Mouse (Mus musculus) spleen, adult 2 months (tissue): ENCODE measurements around the gene Gpr142.

ENCODE experiments used
- CTCF ChIP-seq: fragments of 200-500 bp; IDR thresholded peaks from 2 replicates; pipeline ENCODE4 v1.5.1; 2011; ENCODE audit warnings: mild to moderate bottlenecking, inconsistent platforms; ENCODE audit not compliant: insufficient read depth, insufficient read length, insufficient replicate concordance; ENCODE audit errors: extremely low read depth
- POLR2A ChIP-seq: fragments of 200-500 bp; IDR thresholded peaks from 2 replicates; pipeline ENCODE4 v1.6.1; 2011; ENCODE audit warnings: low read depth, low read length, inconsistent platforms

DNA sequence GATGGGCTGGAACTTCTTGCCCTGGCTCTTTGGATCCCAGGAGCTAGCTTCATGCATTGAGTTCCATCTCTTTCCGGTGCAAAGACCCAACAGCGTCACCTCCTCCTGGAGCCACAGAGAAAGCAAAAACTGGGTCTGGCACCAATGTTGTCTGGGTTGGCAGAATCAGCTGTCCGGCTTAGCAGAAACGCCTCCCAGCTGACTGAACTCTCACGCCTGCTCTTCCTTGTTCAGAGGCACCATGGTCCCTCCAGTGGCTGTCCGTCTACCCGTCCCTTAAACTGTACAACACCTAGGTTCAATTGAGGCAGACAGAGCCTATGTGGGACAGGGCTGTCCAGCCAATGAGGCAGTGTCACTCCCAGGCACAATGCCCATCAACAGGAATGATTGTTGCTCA is 1.5 kb upstream of the Gpr142 start:
- TF ChIP-seq POLR2A (no peak), CTCF (no peak)
